Mouse (Mus musculus): ENCODE measurements around the gene Slc23a2. TPM values are rescaled to one million over a fixed set of nuclear protein-coding genes. Genes with fewer than 3 reads are reported as not detected.

Gene Slc23a2
- polyA plus RNA-seq, 1 experiment from 2014 or later: 4.1 TPM

DNA sequence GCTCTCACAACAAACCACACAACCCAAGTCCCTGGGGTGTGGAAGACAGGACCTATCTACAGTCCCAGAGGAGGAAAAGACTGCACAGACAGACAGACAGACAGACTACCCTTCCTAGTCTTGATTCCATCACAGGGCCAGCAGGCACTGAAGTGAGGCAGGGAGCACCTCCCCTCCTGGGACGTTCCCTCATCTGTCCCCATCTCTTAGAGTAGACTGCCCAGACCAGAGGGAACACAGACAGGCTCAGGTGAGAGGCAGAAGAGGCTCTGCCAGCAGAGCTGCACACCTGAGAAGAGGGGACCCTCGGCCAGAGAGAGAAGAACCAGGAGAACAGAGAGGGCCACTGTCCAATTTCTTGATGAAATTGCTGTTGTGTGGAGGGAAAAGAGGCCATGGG is 33.0 kb downstream of the Slc23a2 start:
- Histone ChIP-seq H3K4me2 (ENCODE audit: low read depth, low read length) (no peak overlapping the region), H3K36me3 (ENCODE audit: control insufficient read depth, insufficient read depth) (no peaks in the 10 kb centered on the region), H3K4me1 (ENCODE audit: control insufficient read depth, low read depth, low read length) (no peaks in the 10 kb centered on the region; the same call in 1 of the 2 replicates), H3K9me3 (replicated peaks; ENCODE audit: control insufficient read depth, low read length) (no peaks in the 10 kb centered on the region), H3K27me3 (ENCODE audit: control insufficient read depth, insufficient read depth, low read depth, low read length) (no peaks in the 10 kb centered on the region), H3K4me3 (ENCODE audit: low read depth, low read length) (no peak overlapping the region), H3K27ac (ENCODE audit: low read length) (no peak overlapping the region), H3K9ac (ENCODE audit: low read depth, low read length) (no peak overlapping the region)
- no peak for ATAC-seq (ENCODE audit: low read depth)
- WGBS (ENCODE audit: insufficient replicate concordance): 43% methylated on average over 2 of the region's 2 CpGs

DNA sequence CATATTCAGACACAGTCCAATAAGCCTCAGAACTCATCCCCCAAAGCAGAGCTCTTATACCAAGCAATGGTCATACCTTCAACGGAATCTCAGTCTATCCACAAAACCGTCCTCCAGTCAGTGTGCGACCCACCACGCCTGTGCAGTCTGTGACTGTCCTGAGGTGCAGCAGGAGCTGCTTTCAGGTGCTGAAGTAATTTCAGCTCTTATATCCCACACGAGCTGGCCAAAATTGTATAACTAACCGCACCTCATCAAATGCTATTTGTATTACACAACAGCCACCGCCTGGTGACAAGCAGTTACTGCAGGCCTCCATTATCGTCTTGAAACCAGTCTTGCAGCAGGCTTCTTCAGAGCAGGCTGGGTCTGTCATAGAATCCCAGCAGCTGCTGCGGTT is 33.6 kb downstream of the Slc23a2 start:
- Histone ChIP-seq H3K9ac (ENCODE audit: low read depth, low read length) (no peak overlapping the region), H3K9me3 (replicated peaks; ENCODE audit: control insufficient read depth, low read length) (no peaks in the 10 kb centered on the region), H3K27me3 (ENCODE audit: control insufficient read depth, insufficient read depth, low read depth, low read length) (no peaks in the 10 kb centered on the region), H3K4me1 (ENCODE audit: control insufficient read depth, low read depth, low read length) (no peaks in the 10 kb centered on the region; the same call in 1 of the 2 replicates), H3K36me3 (ENCODE audit: control insufficient read depth, insufficient read depth) (no peaks in the 10 kb centered on the region), H3K4me2 (ENCODE audit: low read depth, low read length) (no peak overlapping the region), H3K27ac (ENCODE audit: low read length) (no peak overlapping the region), H3K4me3 (ENCODE audit: low read depth, low read length) (no peak overlapping the region)
- 32% methylated on average over 9 of the region's 9 CpGs for WGBS (ENCODE audit: insufficient replicate concordance)
- 0 out of 2 replicates have a peak, but pooled peaks have one; percentile 24 for ATAC-seq (ENCODE audit: low read depth)

DNA sequence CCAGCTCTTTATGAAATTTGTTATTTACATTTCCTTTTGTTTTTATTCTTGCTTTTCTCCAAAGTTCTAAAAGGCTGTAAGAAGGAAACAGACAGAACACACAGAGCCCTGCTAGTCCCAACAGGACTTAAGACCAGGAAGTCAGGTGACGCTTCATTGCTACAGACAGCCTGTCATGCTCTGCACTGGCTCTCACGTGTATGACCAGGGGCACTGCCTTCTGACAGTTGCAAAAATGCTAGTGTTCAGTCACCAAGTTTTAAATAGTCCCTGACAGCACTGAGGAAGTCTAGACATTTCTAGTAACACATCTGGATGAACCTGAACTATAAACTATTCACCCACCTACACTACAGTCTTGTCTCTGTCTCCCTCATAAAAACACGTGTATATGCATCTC is 34.2 kb downstream of the Slc23a2 start:
- 0 out of 2 replicates have a peak, but pooled peaks have one; percentile 44 for ATAC-seq (ENCODE audit: low read depth)
- H3K9ac ChIP-seq (ENCODE audit: low read depth, low read length): no peak overlapping the region
- H3K4me1 ChIP-seq (ENCODE audit: control insufficient read depth, low read depth, low read length): no peaks in the 10 kb centered on the region; the same call in 1 of the 2 replicates
- H3K9me3 ChIP-seq (replicated peaks; ENCODE audit: control insufficient read depth, low read length): no peaks in the 10 kb centered on the region
- 27% methylated on average over 3 of the region's 3 CpGs for WGBS (ENCODE audit: insufficient replicate concordance)
- H3K36me3 ChIP-seq (ENCODE audit: control insufficient read depth, insufficient read depth): no peaks in the 10 kb centered on the region
- H3K27me3 ChIP-seq (ENCODE audit: control insufficient read depth, insufficient read depth, low read depth, low read length): no peaks in the 10 kb centered on the region
- H3K4me2 ChIP-seq (ENCODE audit: low read depth, low read length): no peak overlapping the region
- no peak overlapping the region for H3K27ac ChIP-seq (ENCODE audit: low read length)
- no peak overlapping the region for H3K4me3 ChIP-seq (ENCODE audit: low read depth, low read length)

DNA sequence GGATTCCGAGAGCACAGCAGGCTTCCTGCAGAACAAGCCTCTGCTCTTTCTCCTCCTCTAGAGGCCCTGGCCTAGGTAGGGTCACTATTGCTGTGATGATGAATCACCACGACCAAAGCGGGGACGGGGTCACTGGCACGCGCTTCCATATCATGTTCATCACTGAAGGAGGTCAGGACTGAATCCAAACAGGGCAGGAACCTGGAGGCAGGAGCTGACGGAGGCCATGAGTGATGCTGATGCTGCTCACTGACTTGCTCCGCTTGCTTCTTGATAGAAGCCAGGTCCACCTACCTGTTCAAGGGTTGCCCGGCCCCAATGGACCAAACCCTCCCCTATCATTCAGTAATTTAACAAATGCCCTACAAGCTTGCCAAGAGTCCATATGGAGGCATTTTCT is 35.9 kb downstream of the Slc23a2 start:
- WGBS (ENCODE audit: insufficient replicate concordance): 81% methylated on average over 9 of the region's 9 CpGs
- H3K9ac ChIP-seq (ENCODE audit: low read depth, low read length): no peak overlapping the region
- no peaks in the 10 kb centered on the region for H3K9me3 ChIP-seq (replicated peaks; ENCODE audit: control insufficient read depth, low read length)
- no peak overlapping the region for H3K27ac ChIP-seq (ENCODE audit: low read length)
- H3K27me3 ChIP-seq (ENCODE audit: control insufficient read depth, insufficient read depth, low read depth, low read length): no peaks in the 10 kb centered on the region
- ATAC-seq (ENCODE audit: low read depth): no peak
- no peak overlapping the region for H3K4me2 ChIP-seq (ENCODE audit: low read depth, low read length)
- no peaks in the 10 kb centered on the region; the same call in 1 of the 2 replicates for H3K4me1 ChIP-seq (ENCODE audit: control insufficient read depth, low read depth, low read length)
- no peaks in the 10 kb centered on the region for H3K36me3 ChIP-seq (ENCODE audit: control insufficient read depth, insufficient read depth)
- no peak overlapping the region for H3K4me3 ChIP-seq (ENCODE audit: low read depth, low read length)

DNA sequence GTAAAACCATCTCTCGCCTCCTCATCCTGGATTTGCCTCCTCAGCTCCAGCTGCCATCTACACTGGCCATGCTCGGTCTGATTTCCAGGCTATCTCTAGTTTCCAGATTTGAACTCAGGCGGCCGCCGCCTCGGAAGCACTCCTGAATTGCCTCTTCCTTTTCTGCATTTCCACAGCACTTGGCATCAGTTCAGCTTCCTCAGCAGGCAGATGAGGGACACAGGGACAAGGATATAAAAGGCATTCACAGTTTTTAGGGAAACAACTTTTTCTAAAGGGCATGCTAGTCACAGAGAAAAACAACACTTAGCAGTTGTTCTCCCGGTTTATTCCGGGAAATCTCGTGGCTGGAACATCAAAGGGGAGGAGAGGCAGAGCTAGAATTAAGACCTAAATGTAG is 37.3 kb downstream of the Slc23a2 start:
- Histone ChIP-seq H3K9ac (ENCODE audit: low read depth, low read length) (no peak overlapping the region), H3K27me3 (ENCODE audit: control insufficient read depth, insufficient read depth, low read depth, low read length) (no peaks in the 10 kb centered on the region), H3K36me3 (ENCODE audit: control insufficient read depth, insufficient read depth) (no peaks in the 10 kb centered on the region), H3K4me1 (ENCODE audit: control insufficient read depth, low read depth, low read length) (peaks cover 2% of the 10 kb centered on the region; the same call in 1 of the 2 replicates), H3K9me3 (replicated peaks; ENCODE audit: control insufficient read depth, low read length) (no peaks in the 10 kb centered on the region), H3K4me3 (ENCODE audit: low read depth, low read length) (no peak overlapping the region), H3K27ac (ENCODE audit: low read length) (no peak overlapping the region), H3K4me2 (ENCODE audit: low read depth, low read length) (no peak overlapping the region)
- no peak for ATAC-seq (ENCODE audit: low read depth)
- 66% methylated on average over 9 of the region's 9 CpGs for WGBS (ENCODE audit: insufficient replicate concordance)

DNA sequence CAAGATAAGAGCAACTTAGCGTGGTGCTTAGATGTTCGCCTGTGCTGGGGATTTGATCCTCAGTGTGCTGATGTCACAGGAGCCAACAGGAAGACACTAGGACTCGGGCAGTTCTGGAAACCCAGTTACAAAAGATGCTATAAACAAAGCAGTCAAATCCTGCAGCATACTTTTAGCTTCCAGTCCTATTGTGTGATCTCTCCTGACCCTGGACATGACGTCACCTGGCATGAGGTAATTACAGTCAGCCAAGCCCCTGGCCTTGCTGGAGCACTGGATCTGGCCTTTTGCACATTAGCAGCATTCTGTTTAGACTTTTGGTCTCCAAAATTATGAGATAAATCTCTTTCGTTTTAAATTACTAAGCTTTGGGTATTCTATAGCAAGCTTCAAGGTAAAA is 38.8 kb downstream of the Slc23a2 start:
- Histone ChIP-seq H3K9me3 (replicated peaks; ENCODE audit: control insufficient read depth, low read length) (no peaks in the 10 kb centered on the region), H3K36me3 (ENCODE audit: control insufficient read depth, insufficient read depth) (no peaks in the 10 kb centered on the region), H3K4me3 (ENCODE audit: low read depth, low read length) (no peak overlapping the region), H3K4me1 (ENCODE audit: control insufficient read depth, low read depth, low read length) (peaks cover 2% of the 10 kb centered on the region; the same call in 1 of the 2 replicates), H3K9ac (ENCODE audit: low read depth, low read length) (no peak overlapping the region), H3K27ac (ENCODE audit: low read length) (no peak overlapping the region), H3K27me3 (ENCODE audit: control insufficient read depth, insufficient read depth, low read depth, low read length) (no peaks in the 10 kb centered on the region), H3K4me2 (ENCODE audit: low read depth, low read length) (no peak overlapping the region)
- ATAC-seq (ENCODE audit: low read depth): no peak
- 53% methylated on average over 5 of the region's 5 CpGs for WGBS (ENCODE audit: insufficient replicate concordance)

DNA sequence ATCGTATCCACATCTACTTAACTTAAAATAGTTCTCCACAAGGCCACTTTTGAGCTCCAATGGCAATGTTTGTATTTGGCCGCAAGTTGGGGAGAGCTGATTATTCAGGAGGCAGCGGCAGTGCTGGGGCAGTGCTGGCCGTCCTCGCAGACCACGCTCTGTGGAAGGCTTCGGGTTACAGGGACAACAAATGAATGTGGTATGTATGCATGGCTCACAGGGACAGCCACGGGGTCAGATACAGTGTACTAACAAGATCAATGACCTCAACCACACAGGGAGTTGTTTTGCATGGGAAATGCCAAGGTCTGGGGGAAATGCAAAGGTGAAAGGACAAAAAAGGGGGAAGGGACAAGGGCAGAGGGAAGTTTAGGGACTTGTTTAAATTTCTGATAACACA is 41.6 kb downstream of the Slc23a2 start:
- H3K27ac ChIP-seq (ENCODE audit: low read length): peak overlapping the region; percentile 79
- 5% methylated on average over 8 of the region's 8 CpGs for WGBS (ENCODE audit: insufficient replicate concordance)
- peak overlapping the region; percentile 52 for H3K4me2 ChIP-seq (ENCODE audit: low read depth, low read length)
- peaks cover 2% of the 10 kb centered on the region; the same call in 1 of the 2 replicates for H3K4me1 ChIP-seq (ENCODE audit: control insufficient read depth, low read depth, low read length)
- no peaks in the 10 kb centered on the region for H3K27me3 ChIP-seq (ENCODE audit: control insufficient read depth, insufficient read depth, low read depth, low read length)
- H3K9ac ChIP-seq (ENCODE audit: low read depth, low read length): peak overlapping the region; percentile 19; the same call in 1 of the 2 replicates
- H3K9me3 ChIP-seq (replicated peaks; ENCODE audit: control insufficient read depth, low read length): no peaks in the 10 kb centered on the region
- ATAC-seq (ENCODE audit: low read depth): peak; percentile 93
- no peaks in the 10 kb centered on the region for H3K36me3 ChIP-seq (ENCODE audit: control insufficient read depth, insufficient read depth)
- H3K4me3 ChIP-seq (ENCODE audit: low read depth, low read length): peak overlapping the region; percentile 36

DNA sequence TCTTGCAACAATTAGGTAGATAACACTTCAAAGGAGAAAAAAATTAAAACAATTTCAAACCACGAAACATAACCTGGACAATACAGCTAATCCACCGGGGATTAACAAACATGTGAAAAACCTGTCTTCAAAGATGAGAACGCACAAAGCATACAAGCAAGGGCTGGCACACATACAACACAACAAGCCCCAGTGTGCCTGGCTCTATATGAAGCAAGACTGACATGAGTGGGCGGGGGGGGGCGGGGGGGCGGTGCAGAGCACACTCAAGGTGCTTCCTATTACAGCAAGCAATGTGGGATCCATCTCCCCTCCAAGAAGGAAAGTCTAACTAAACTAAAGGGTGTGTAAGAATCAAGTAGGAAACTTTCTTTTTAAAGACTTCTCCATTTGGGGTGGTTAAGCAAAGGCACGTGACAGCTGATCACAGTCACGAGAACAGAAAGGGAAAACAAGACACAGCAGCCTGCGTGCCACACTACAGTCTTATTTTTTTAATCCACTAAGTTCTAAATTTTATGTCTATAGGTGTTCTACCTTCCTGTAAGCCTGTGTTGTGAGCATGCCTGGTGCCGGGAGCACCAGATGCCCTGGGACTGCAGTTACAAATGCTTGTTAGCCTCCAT is 42.3 kb downstream of the Slc23a2 start:
- H3K9ac ChIP-seq (ENCODE audit: low read depth, low read length): peak overlapping the region; percentile 19; the same call in 1 of the 2 replicates
- ATAC-seq (ENCODE audit: low read depth): 0 out of 2 replicates have a peak, but pooled peaks have one; percentile 20
- peak overlapping the region; percentile 52 for H3K4me2 ChIP-seq (ENCODE audit: low read depth, low read length)

DNA sequence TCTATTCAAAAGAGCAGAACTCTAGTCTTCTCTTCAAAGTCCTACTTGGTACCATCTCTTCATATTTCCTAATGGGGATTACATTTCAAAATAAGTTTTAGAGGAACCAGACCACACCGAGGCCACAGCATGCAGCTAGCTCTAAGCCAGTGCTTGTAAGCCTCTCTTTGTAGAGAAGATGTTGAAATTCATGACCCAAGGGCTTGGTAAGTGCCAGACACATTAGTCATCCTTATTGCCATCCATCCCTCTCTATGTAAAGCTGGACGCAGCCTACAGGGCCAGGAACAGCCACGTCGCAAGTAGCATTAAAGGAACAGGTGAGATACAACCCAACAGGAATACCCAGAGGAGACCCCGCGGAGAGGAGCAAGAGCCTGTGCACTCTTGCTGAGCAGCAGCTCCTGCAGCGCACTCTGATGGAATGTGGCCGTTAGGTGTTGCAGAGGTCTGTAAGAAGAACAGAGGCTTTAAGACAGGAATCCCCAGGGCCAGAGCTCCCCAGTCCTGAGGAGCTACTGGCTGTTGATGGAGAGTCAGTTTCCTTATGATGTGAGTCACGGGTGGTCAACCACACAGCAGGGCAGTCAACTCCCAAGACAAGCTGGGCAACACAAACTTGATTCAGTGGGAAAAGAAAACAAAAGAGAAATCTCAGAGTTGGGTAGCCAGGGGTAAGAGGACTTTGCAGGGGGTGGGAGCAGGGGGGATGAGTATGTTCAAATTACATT is 45.8 kb downstream of the Slc23a2 start:
- no peak overlapping the region for H3K27ac ChIP-seq (ENCODE audit: low read length)
- no peak for ATAC-seq (ENCODE audit: low read depth)
- 74% methylated on average over 9 of the region's 9 CpGs for WGBS (ENCODE audit: insufficient replicate concordance)

More for the DNA sequence above, 42.3 kb downstream of the Slc23a2 start:
- Histone ChIP-seq H3K4me3 (ENCODE audit: low read depth, low read length) (peak overlapping the region; percentile 36), H3K9me3 (replicated peaks; ENCODE audit: control insufficient read depth, low read length) (no peaks in the 10 kb centered on the region), H3K27me3 (ENCODE audit: control insufficient read depth, insufficient read depth, low read depth, low read length) (no peaks in the 10 kb centered on the region), H3K27ac (ENCODE audit: low read length) (peak overlapping the region; percentile 79), H3K36me3 (ENCODE audit: control insufficient read depth, insufficient read depth) (no peaks in the 10 kb centered on the region), H3K4me1 (ENCODE audit: control insufficient read depth, low read depth, low read length) (peaks cover 2% of the 10 kb centered on the region; the same call in 1 of the 2 replicates)
- 19% methylated on average over 10 of the region's 10 CpGs for WGBS (ENCODE audit: insufficient replicate concordance)

More for the DNA sequence above, 45.8 kb downstream of the Slc23a2 start:
- no peak overlapping the region for H3K9ac ChIP-seq (ENCODE audit: low read depth, low read length)
- no peaks in the 10 kb centered on the region for H3K36me3 ChIP-seq (ENCODE audit: control insufficient read depth, insufficient read depth)
- peaks cover 2% of the 10 kb centered on the region; the same call in 1 of the 2 replicates for H3K4me1 ChIP-seq (ENCODE audit: control insufficient read depth, low read depth, low read length)
- no peak overlapping the region for H3K4me3 ChIP-seq (ENCODE audit: low read depth, low read length)
- H3K4me2 ChIP-seq (ENCODE audit: low read depth, low read length): no peak overlapping the region
- no peaks in the 10 kb centered on the region for H3K9me3 ChIP-seq (replicated peaks; ENCODE audit: control insufficient read depth, low read length)
- no peaks in the 10 kb centered on the region for H3K27me3 ChIP-seq (ENCODE audit: control insufficient read depth, insufficient read depth, low read depth, low read length)

Data from liver, embryonic 16.5 days (tissue).